Mouse (Mus musculus) brown adipose tissue, adult 24 weeks (tissue): Measurements from ENCODE around the gene Vipr2. TPM values are rescaled to one million over a fixed set of nuclear protein-coding genes. Genes with fewer than 3 reads are reported as not detected.

ENCODE experiments used
- H3K27ac ChIP-seq: fragments of 200-500 bp; replicated peaks from 2 replicates; pipeline ENCODE4 v1.5.1; 2012; ENCODE audit warnings: low read depth, mild to moderate bottlenecking, low read length
- H3K4me1 ChIP-seq: fragments of 200-500 bp; 2 replicates; pipeline ENCODE4 v1.6.1; 2012; ENCODE audit warnings: low read length, mixed read lengths; ENCODE audit not compliant: control insufficient read depth, insufficient read depth, insufficient read length
- H3K4me3 ChIP-seq: fragments of 200-500 bp; 2 replicates; pipeline ENCODE4 v1.5.1; 2012; ENCODE audit warnings: low read depth, mild to moderate bottlenecking, low read length, moderate library complexity; ENCODE audit not compliant: insufficient read depth
- polyA plus RNA-seq: library from polyadenylated mRNA; stranded (reverse); fragments of >200 nt; gene quantifications from 2 replicates; pipeline ENCODE4 v1.2.4, GENCODE M21; 2012; ENCODE audit not compliant: missing spikeins, insufficient read depth, insufficient read length

Gene Vipr2
- 0.54 and 1.8 TPM in 2 replicates for polyA plus RNA-seq

- Histone ChIP-seq H3K27ac (no peak within 1 kb of the TSS), H3K4me3 (peak within 1 kb of the TSS; percentile 53), H3K4me1 (0 out of 2 replicates have a peak, but pooled peaks cover 2% of the 10 kb centered on the region)
Measured at GRCm38 (mm10) chr12:116077074-116077854, at the start of gene Vipr2. Vipr2 (plus strand) TSS chr12:116077726.

GRCm38 (mm10) chr12:116028095-116028494 is 49.4 kb upstream of the Vipr2 start:
- H3K27ac ChIP-seq = no peak overlapping the region
- no peak overlapping the region for H3K4me3 ChIP-seq
- no peaks in the 10 kb centered on the region for H3K4me1 ChIP-seq

- Histone ChIP-seq H3K4me1 (no peaks in the 10 kb centered on the region), H3K27ac (no peak overlapping the region), H3K4me3 (no peak overlapping the region)
Measured at GRCm38 (mm10) chr12:116035346-116035745, 42.2 kb upstream of the Vipr2 start.

- Histone ChIP-seq H3K4me3 (no peak overlapping the region), H3K4me1 (peaks cover 8% of the 10 kb centered on the region), H3K27ac (no peak overlapping the region)
Measured at GRCm38 (mm10) chr12:116044785-116045184, 32.7 kb upstream of the Vipr2 start.

- H3K4me3 ChIP-seq = peak within 1 kb of the TSS; percentile 71
- peak within 1 kb of the TSS; percentile 85 for H3K27ac ChIP-seq
- peaks cover 12% of the 10 kb centered on the region for H3K4me1 ChIP-seq
Measured at GRCm38 (mm10) chr12:116047440-116048377, 29.8 kb upstream of the Vipr2 start, which contains the start of gene Zfp386. Zfp386 (plus strand) TSS chr12:116047724.

GRCm38 (mm10) chr12:116048766-116049165 is 28.8 kb upstream of the Vipr2 start:
- H3K27ac ChIP-seq = peak overlapping the region; percentile 68
- peaks cover 12% of the 10 kb centered on the region for H3K4me1 ChIP-seq
- H3K4me3 ChIP-seq = peak overlapping the region; percentile 39

- H3K4me1 ChIP-seq = peaks cover 12% of the 10 kb centered on the region
- no peak overlapping the region; the same call in 1 of the 2 replicates for H3K4me3 ChIP-seq
Measured at GRCm38 (mm10) chr12:116049236-116049635, 28.3 kb upstream of the Vipr2 start.

GRCm38 (mm10) chr12:116049701-116050100 is 27.8 kb upstream of the Vipr2 start:
- no peak overlapping the region for H3K4me3 ChIP-seq
- peak overlapping the region; percentile 54 for H3K27ac ChIP-seq
- peaks cover 12% of the 10 kb centered on the region for H3K4me1 ChIP-seq

More at GRCm38 (mm10) chr12:116049236-116049635, 28.3 kb upstream of the Vipr2 start:
- peak overlapping the region; percentile 68 for H3K27ac ChIP-seq

GRCm38 (mm10) chr12:116054342-116054741 is 23.2 kb upstream of the Vipr2 start:
- Histone ChIP-seq H3K27ac (no peak overlapping the region), H3K4me3 (no peak overlapping the region), H3K4me1 (peaks cover 7% of the 10 kb centered on the region; the same call in 1 of the 2 replicates)

GRCm38 (mm10) chr12:116056112-116056511 is 21.4 kb upstream of the Vipr2 start:
- Histone ChIP-seq H3K4me1 (no peaks in the 10 kb centered on the region), H3K4me3 (no peak overlapping the region), H3K27ac (no peak overlapping the region)

GRCm38 (mm10) chr12:116061561-116062193 is 15.8 kb upstream of the Vipr2 start:
- Histone ChIP-seq H3K4me3 (no peak overlapping the region), H3K4me1 (no peaks in the 10 kb centered on the region), H3K27ac (no peak overlapping the region)

GRCm38 (mm10) chr12:116062194-116062583 is 15.3 kb upstream of the Vipr2 start:
- H3K4me3 ChIP-seq = no peak overlapping the region
- no peaks in the 10 kb centered on the region for H3K4me1 ChIP-seq
- no peak overlapping the region for H3K27ac ChIP-seq

- Histone ChIP-seq H3K4me1 (no peaks in the 10 kb centered on the region), H3K4me3 (no peak overlapping the region)
Measured at GRCm38 (mm10) chr12:116063020-116063419, 14.5 kb upstream of the Vipr2 start.

GRCm38 (mm10) chr12:116071023-116071422 is 6.5 kb upstream of the Vipr2 start:
- H3K4me1 ChIP-seq = no peaks in the 10 kb centered on the region
- H3K4me3 ChIP-seq = no peak overlapping the region
- H3K27ac ChIP-seq = no peak overlapping the region

More at GRCm38 (mm10) chr12:116063020-116063419, 14.5 kb upstream of the Vipr2 start:
- no peak overlapping the region for H3K27ac ChIP-seq
